Mouse (Mus musculus) natural killer cell, adult 2 months (primary cell): ENCODE data around the gene Bola2.
"Not testable (repeated sequence)": the region's sequence is repeated elsewhere in the genome, so short reads cannot be mapped to it uniquely, and the experiment has no call there.

ENCODE experiments used
- DNase-seq, 2 experiments: peaks; one replicate each; pipeline ENCODE4 v3.0.0; 2022; ENCODE audit warnings: low spot score in 2 of 2

The Bola2 gene

DNA sequence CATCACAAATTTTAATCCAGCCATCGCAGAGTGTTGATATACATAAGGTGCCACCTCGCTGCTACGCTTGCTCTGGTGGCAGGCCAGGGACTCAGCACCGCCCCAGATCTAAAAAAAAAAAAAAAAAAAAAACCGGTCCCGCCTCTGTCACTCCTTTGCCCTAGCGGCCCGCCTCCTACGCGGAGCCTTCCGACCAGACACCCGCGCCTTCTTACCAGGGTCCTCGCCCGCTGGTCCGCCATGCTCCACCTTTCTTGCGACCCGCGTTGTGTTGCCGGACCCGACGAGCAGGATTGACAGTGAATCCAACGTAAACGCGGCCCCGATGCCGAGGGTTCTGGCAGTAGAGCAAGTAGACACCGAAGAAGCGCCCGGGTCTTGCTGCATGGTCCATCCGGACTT lies at the start of gene Bola2:
Gene Bola2 (plus strand): TSS at position 192 of the 402 bp plus-strand sequence.
- DNase-seq, result peak; percentile 76 to 80

DNA sequence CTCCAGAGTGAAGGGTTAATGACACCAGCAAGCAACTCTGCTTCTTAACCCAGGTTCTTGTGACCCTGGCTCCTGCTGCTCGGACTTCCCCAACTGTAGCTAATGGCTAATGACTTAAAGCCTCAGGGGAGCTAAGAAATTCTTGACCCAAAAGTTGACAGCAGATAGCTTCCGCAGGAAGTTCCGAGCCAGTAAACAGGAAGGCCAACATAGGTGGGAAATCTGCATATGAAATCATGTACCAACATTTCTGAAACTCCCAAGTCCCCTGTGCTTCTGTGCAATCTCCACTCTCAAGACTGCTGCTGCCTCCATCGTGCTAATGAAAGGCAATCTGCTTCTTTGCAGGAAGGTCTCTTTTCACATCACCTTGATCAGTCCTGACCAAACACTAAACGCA lies 49.5 kb upstream of the Bola2 start:
- no peak for DNase-seq

- DNase-seq, result no peak
Observed at GRCm38 (mm10) chr7:126648486-126648885, 46.7 kb upstream of the Bola2 start.

DNA sequence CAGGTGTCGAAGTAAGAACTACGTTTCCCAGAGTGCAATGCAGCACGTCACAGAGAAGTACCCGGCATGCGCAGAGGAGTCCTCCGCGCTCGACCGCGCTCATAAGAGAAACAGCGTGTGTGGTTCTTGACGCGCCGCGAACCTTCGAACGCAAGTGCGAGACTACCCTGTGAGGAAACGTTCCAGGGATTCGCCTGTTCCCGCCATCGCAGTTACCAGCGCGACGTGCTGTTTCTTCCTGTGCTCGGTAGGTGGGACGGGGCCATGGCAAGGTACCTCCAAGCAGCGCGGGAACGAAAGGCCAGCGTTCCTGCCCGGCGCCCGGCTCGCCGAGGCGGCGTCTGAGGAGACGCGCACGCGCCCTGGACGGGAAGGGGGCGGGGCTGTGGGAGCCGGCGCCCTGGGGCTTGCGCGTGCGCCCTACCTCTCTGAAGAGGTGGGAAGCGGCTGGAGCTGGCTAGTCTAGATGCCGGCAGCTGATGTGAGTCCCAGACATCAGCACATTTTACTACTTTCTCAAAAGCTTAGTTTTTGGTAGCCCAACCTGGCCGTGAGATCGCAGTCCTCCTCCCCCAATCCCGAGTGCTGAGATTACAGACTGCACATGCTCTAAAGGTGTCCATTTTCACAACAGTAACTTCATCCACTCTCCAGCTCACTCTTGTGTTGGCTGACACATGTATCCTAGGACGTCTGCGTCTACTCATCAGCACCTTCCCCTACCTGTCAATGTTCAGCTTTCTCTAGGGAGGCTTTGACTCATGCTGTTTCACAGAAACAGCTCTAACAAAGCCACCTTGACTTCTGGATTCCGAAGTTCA lies 45.8 kb upstream of the Bola2 start, which contains the start of gene Sgf29:
Gene Sgf29 (plus strand): TSS at position 79 of the 821 bp plus-strand sequence.
- DNase-seq, result peak; percentile 89 to 91

- no peak for DNase-seq
Observed at GRCm38 (mm10) chr7:126650852-126651251, 44.3 kb upstream of the Bola2 start.

DNA sequence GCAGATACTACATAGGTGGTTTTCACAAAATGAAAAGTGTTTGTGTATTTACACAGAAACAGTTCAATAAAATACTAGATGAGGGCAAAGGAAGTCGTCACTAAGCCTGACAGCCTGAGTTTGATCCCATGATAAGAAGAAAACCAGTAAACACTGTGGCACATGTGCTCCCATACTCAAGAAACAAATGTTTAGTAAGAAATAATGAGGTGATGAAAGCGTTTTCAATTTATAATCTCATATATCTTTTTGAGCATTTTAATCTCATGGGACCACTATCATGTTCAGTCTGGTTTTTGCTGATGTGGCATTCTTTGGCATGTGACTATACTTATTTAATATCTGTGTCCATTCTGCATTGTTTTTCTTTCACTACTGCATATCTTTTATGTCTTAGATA lies 41.2 kb upstream of the Bola2 start:
- DNase-seq, result no peak

DNA sequence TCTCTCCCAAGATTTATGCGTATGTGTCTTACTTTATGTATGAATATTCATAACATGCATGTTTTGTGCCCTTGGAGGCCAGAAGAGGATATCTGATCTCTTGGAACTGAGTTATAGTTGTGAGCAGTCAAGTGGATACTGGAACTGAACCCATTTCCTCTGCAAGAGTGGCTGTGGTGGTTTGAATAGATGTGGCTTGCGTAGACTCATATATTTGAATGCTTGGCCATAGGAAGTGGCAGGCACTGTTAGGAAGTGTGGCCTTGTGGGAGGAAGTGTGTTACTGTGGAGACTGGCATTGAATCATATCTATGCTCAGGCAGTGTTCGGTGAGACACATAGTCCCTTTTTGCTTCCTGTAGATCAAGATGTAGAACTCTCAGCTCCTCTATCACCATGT lies 39.5 kb upstream of the Bola2 start:
- DNase-seq, result peak; percentile 59

DNA sequence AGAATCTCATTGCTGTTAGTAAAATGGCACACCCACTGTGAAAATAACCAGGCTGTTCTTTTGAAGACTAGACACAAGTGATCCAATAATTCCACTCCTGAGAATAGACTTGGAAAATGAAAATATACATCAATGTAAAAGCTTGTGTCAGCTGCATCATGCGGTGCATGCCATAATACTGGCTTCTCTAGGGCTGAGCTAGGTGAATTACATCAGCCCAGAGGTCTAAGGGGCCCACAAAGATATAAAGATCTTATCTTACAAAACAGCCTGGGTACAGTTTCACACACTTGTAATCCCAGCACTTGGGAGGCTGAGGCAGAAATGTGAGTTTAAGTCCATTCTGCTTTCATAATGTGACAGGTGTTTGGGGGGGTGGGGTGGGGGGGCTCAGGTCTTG lies 37.7 kb upstream of the Bola2 start:
- DNase-seq, result no peak

GRCm38 (mm10) chr7:126659771-126660170 lies 35.4 kb upstream of the Bola2 start:
- no peak for DNase-seq

DNA sequence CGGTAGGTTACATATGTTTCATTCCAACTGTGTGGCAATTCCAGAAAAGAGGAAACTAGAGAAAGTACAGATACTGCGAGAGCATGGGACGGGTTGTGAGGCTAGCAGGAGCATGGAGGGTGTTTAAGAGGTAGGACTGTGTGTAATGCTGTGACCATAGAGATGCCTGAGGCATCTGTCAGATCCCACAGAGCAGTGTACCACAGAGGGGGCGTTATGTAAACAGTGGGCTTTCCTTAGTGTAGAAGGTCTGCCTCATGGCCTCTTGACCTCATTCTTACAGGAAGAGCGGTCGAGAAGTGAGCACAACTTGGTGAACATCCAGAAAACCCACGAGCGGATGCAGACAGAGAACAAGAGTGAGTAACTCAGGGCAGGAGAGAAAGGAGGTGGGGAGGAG lies 31.6 kb upstream of the Bola2 start:
- no peak for DNase-seq

DNA sequence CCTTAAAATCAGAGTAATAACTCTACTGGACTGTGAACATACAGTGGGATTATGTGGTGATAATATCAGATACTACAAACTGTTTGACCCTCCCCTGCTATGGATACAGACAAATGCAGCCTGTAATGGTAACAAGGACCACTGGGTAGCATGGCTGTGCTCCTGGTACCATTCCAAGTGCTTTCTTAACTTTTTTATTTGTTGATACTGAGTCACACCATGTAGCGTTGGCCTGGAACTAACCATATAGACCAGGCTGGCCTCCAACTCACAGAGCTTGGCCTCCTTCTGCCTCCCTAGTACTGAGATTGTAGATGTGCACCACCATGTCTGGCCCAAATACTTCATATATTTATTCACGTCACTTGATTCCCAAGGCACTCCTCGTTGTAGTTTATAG lies 29.9 kb upstream of the Bola2 start:
- DNase-seq, result no peak

DNA sequence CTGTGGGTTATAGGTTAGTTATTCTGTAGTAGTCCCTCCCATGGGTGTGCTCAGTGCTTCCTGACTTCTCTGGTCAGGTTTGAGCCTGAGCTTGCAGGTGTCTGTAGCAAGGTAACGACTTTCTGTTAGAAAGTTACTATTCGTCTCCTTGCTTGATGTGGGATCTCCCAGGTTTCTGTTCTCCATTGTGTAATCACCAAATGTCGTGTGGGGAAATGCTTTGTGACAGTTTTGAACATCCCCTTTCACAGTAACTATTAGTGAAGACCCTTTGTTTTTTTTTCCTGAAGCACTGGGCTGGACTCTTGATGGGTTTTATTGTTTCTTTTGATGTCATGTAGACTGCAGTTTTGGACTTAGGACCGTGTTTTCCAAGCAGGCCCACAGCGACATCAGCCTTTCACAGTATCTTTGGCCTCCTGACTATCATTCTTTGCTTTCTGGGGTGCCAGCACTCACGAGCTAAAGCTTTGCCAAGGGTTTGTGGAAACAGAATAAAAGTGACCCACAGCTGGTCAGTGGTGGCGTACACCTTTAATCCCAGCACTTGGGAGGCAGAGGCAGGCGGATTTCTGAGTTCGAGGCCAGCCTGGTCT lies 27.6 kb upstream of the Bola2 start:
- DNase-seq, result no peak

DNA sequence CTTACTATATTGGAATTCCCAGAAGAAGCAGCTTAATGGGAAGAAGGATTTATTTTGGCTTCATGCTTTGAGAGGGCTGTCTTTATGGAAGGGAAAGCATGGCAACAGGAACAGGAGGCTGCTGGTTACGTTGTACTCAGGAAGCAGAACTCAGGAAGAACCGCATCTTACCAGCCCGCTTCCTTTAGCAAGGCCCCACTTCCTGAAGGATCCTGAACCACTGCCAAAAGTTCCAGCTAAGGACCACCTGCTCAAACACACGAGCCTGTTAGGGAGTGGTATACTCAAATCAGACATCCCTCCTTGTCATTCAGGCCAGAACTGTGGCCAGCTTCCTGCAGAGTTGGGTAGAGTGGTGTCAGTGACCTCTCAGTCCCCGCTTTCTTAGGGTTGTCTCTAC lies 26.7 kb upstream of the Bola2 start:
- DNase-seq, result no peak

DNA sequence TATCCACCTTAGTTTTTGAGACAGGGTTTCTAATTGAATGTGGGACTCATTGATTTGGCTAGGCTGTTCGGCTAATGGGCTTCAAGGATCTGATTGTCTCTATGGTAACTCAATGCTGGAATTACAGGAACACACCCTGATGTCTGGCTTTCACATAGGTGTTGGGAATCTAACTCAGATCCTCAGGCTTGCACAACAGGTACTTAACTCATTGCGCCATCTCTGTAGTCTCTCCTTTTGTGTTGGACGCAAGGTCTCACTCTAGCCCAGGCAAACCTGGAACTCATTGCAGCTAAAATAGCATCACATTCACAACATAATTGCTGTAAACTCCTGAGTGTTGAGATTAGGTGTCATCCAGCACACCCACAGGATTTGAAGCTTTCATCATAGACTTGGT lies 25.0 kb upstream of the Bola2 start:
- DNase-seq, result no peak

DNA sequence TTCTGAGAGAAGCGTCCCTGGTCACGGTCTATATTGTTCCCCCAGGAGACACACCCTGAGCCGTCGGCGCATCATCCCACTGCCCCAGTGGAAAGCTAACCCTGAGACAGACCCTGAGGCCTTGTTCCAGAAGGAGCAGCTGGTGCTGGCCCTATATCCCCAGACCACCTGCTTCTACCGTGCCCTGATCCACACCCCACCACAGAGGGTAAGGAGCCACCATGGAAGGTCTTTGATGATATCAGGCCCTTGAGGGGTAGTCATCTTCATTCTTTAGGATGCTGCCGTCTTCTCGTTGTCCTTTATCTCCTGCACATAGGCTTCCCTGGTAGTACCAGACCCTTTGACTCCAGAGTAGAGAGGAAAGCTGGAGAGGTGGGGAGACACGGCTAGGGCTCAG lies 23.1 kb upstream of the Bola2 start:
- no peak for DNase-seq

DNA sequence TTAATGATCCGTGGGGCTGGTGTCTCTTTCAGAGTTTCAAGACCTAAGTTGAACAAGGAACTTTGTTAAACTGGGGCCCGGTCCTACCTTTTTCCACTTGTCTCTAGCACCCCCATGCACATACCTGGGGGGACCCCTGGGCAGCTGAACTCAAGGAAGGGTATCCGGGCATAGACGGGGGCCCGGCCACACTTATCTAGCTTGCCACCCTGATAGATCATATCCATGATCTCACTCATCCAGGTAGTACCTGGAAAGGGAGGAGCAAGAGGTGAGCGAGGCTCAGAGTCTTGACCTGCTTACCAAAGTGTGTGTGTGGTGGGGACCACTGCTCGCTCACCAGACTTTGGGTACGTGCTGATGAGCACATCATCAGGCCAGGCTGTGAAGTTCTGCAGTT lies 20.1 kb upstream of the Bola2 start:
- DNase-seq, result no peak

DNA sequence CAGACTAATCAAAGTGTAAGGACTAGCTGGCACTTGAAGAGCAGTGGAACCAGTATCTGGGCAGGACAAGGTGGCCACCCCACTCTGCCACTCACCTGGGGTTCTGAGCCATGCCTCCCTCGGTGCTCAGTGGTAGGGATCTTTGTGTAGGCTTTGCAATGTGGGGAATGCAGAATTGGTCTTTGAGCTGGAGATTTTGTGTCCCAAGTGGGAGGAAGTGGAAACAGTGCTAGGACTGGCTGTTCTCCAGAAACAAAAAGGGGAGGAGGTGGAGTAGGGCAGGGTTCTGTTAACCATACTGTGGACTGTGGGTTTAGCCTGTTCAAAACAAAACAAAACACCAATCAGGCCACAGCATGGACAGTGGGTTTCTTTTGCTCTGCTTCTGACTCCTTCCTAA lies 19.0 kb upstream of the Bola2 start, which contains the start of gene Sult1a1:
Gene Sult1a1 (minus strand): TSS at position 226 of the 400 bp plus-strand sequence.
- DNase-seq, result no peak

GRCm38 (mm10) chr7:126676631-126677220 lies 18.5 kb upstream of the Bola2 start:
- no peak for DNase-seq

DNA sequence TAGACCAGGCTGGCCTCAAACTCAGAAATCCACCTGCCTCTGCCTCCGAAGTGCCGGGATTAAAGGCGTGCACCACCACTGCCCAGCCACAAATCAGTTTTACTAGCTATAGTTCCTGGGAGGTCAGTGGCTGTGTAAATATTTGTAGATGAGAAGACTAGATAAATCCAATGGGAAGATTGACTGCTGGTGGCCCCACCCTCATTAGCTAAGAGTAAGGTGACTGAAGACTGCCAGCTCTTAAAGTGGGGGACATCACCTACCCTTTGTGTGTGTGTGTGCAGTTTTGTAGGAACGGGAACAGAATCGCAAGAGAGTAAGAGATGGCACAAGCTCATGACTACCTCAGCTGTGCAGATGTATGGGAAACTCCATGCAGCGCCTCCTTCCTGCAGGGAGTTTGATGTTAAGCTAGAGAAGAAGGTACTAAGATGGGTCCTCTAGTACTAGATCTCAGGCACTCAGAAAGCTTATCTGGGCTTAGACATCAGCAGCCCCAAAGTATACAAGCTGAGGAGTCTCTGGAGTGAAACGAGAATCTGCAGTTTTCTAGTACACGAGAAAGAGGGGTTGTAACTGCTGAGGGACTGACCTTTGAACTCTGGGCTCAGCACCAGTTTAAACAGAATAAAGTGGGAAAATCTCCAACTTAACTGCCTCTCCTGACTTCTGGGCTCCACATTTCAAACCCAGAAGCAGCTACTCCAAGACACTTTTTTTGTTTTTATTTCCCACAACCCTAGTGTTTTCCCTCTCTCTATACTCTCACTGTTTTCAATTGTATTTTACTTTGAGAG lies 16.5 kb upstream of the Bola2 start:
- no peak for DNase-seq

DNA sequence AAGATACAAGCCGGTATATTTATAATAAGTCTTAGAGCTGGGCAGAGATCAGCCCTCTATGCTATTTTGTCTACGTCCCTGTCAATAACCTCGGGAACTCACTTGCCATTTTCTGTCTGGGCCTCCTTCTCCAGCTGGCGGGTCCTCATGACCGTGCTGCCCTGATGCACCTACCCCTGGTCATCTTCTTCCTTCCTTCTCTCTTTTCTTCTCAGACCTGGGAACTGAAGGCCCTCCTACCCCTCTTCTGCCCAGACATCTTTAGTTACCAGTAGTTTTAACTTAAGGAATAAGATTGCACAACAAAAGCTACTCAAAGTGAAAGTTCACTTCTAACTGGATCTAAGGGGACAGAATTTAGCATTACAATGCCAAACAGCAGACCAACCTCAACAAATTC lies 15.5 kb upstream of the Bola2 start:
- no peak for DNase-seq

DNA sequence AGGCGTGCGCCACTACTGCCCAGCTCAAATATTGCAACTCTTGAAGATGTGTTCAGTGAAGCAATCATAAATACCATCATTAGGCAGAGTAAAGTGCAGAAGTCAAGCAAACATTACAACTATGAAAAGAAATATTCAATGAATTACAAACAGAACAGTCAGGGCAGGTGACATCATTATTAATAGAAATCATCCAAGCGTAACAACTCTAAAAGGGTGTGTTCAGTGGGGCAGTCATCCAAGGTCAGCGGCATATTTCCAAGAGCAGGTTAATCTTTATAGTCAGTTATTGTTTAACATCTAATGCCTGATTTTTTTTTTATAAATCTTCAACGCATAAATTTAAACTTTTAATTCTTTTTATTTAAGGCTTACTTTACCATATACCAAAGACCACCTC lies 14.0 kb upstream of the Bola2 start:
- no peak for DNase-seq

DNA sequence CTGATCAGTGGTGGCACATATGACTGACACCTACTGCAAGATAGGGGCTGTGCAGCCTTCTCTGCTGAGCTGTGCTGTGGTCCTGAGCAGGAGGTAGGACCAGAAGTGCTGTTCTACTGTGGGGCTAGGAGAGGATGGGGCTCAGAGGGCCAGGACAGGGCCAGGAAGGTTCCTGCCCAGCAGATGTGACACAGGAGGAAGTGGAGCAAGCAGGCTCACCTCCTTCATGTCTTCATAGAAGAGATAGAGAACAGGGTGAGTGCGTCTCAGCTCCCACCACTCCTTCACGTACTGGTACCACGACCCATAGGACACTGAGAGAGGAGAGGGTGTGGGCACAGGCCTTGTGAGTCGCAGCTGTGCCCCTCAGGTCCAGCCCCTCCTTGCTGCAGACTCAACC lies 7.0 kb upstream of the Bola2 start:
- not testable (repeated sequence) for DNase-seq
